Mouse (Mus musculus) stomach, embryonic 14.5 days (tissue): ENCODE measurements around the gene Ctrc. TPM values are rescaled to one million over a fixed set of nuclear protein-coding genes. Genes with fewer than 3 reads are reported as not detected.

Source experiments
- ATAC-seq: fragments of 200-750 bp; cut with Nextera tagmentation; 2 replicates; pipeline ENCODE4 v1.8.0; 2017; ENCODE audit warnings: low read depth, moderate TSS enrichment; ENCODE audit not compliant: insufficient number of reproducible peaks, insufficient read depth, low FRiP score
- H3K27ac ChIP-seq: fragments of 300-500 bp; sonication (generic); 2 replicates; pipeline ENCODE4 v1.5.1; 2014; ENCODE audit warnings: mild to moderate bottlenecking, low read length, moderate library complexity, mixed read lengths
- H3K27me3 ChIP-seq: fragments of 300-500 bp; sonication (generic); 2 replicates; pipeline ENCODE4 v1.6.1; 2014; ENCODE audit warnings: low read length, control low read depth, mixed read lengths; ENCODE audit not compliant: control insufficient read depth, insufficient read depth
- H3K36me3 ChIP-seq: fragments of 300-500 bp; sonication (generic); 2 replicates; pipeline ENCODE4 v1.6.1; 2014; ENCODE audit warnings: mild to moderate bottlenecking, control low read depth, low read length, moderate library complexity, mixed read lengths; ENCODE audit not compliant: control insufficient read depth, insufficient read depth
- H3K4me1 ChIP-seq: fragments of 300-500 bp; sonication (generic); 2 replicates; pipeline ENCODE4 v1.6.1; 2014; ENCODE audit warnings: low read length, control low read depth, mixed read lengths; ENCODE audit not compliant: control insufficient read depth, insufficient read depth
- H3K4me2 ChIP-seq: fragments of 300-500 bp; sonication (generic); replicated peaks from 2 replicates; pipeline ENCODE4 v1.6.1; 2014; ENCODE audit warnings: low read depth, low read length, control low read depth
- H3K4me3 ChIP-seq: fragments of 300-500 bp; sonication (generic); 2 replicates; pipeline ENCODE4 v1.5.1; 2014; ENCODE audit warnings: low read depth, low read length, control low read depth
- H3K9ac ChIP-seq: fragments of 300-500 bp; sonication (generic); replicated peaks from 2 replicates; pipeline ENCODE4 v1.6.1; 2014; ENCODE audit warnings: low read depth, mild to moderate bottlenecking, control low read depth, low read length, moderate library complexity, mixed read lengths
- H3K9me3 ChIP-seq: fragments of 300-500 bp; sonication (generic); 2 replicates; pipeline ENCODE4 v1.6.1; 2016; ENCODE audit warnings: low read depth, low read length, control low read depth; ENCODE audit not compliant: control insufficient read depth
- WGBS: fragments of 180-500 bp; shearing (Covaris S2); extraction: QIAGEN DNeasy Blood & Tissue Kit; methylation state at CpG from one replicate; pipeline ENCODE4 v1.1.7; 2014; 5-methylcytosine and 5-hydroxymethylcytosine counted together
- polyA plus RNA-seq: library from polyadenylated mRNA; unstranded; fragments of >200 nt; fragmentation: Nextera tagmentation; extraction: Ambion mirVana; gene quantifications from 2 replicates; pipeline ENCODE4 v1.2.1, GENCODE M21; 2014

Ctrc gene
- polyA plus RNA-seq, 1 experiment from 2014 or later: not detected

DNA sequence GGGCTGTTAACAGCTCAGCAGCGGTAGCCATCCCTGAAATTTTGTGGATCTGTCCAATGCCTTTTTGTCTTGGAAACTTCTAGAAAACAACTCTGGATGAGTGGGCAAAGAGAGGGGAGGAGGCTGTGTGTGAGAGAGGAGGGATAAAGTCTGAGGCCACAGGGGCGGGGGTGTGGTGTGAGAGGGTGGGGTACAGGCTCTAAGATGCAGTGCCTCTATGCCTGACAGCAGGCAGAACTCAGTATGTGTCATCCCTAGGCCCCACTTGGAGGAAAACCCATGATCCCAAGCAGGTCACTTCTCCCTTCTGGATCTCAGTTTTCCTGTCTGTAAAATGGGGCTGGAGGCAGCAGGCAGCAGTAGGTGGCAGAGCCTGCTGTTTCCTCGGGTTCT is 25.2 kb upstream of the Ctrc start:
- WGBS: 91% methylated on average over 3 of the region's 3 CpGs
- H3K36me3 ChIP-seq: peaks cover 9% of the 10 kb centered on the region; the same call in 1 of the 2 replicates
- H3K9me3 ChIP-seq: no peaks in the 10 kb centered on the region
- H3K27me3 ChIP-seq: no peaks in the 10 kb centered on the region
- 0 out of 2 replicates have a peak overlapping the region, but pooled peaks have one; percentile 1 for H3K4me3 ChIP-seq
- H3K4me2 ChIP-seq: peak overlapping the region; percentile 68; the same call in 1 of the 2 replicates
- H3K27ac ChIP-seq: peak overlapping the region; percentile 59; the same call in 1 of the 2 replicates
- H3K9ac ChIP-seq: no peak overlapping the region
- peaks cover 62% of the 10 kb centered on the region for H3K4me1 ChIP-seq
- no peak for ATAC-seq

DNA sequence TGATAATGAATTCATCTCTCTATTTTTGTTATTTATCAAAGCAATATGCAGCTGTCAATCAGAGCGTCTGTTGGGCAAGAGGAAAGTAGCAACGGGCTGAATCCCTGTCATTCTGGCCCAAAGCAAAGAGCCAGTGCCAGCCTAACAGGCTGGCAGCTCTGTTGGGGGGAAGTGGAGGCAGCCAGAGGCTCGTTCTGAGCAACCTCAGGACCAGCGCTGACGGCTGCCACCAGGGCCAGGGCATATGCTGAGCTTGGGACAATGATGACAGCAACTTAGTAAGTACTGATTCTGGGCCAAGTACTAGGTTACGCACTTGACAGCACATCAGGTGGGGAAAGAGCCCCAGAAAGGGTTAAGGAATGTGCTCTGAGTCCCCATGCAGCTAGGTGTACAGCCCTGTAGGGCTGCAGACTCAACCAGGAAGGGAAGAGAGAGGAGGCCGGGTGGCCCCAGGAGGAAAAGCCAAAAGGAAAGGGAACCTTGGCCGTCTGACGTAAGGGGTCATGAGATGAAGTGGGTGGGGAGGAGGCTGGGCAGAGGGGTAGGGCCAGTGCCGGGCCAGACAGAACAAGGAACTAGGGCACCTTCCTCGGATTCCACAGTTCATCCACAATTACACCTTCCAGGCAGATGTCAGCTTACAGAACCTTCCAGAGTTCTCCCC is 24.6 kb upstream of the Ctrc start:
- Histone ChIP-seq H3K4me3 (no peak overlapping the region), H3K9ac (no peak overlapping the region), H3K27me3 (no peaks in the 10 kb centered on the region), H3K9me3 (no peaks in the 10 kb centered on the region), H3K4me1 (peaks cover 64% of the 10 kb centered on the region), H3K27ac (no peak overlapping the region), H3K36me3 (peaks cover 9% of the 10 kb centered on the region; the same call in 1 of the 2 replicates), H3K4me2 (no peak overlapping the region)
- WGBS: 73% methylated on average over 11 of the region's 11 CpGs
- ATAC-seq: no peak

DNA sequence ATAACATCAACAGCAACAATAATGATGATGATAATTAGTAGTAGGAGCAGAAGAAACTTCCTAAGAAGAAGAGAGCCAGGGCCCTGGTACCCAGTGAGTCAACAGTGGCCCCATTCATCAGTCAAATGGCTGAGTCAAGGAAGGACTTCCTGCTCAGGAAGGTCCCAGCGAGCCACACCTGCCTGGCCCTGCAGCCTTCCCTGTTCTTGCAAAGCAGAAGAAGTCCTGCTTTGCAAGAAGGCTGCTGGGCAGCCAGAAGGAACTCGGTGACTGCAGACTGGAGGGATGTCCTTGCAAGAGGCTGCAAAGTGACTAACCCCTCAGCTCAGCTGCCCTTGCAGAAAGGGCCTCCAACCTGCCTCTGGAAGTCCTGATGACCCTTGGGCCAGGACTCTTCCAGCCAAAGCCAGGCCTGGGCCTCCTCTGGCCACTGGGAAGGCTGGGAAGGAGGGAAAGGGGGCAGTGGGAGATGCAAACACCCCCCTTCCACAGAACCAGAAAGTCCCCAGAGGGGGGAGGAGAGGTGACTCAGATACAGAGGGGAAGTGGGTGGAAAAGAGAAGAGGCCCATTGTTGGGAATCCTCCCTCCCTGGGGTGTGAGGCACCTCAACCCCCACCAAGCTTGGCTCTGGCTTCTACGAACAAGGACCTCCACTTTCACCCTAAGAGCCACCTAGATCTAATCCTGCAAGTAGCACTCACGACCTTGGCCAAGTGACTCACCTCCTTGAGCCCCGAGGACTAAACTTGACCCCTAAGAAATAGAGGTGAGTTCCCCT is 23.5 kb upstream of the Ctrc start:
- H3K27me3 ChIP-seq: no peaks in the 10 kb centered on the region
- ATAC-seq: no peak
- H3K9me3 ChIP-seq: no peaks in the 10 kb centered on the region
- no peak overlapping the region for H3K9ac ChIP-seq
- H3K4me3 ChIP-seq: no peak overlapping the region
- H3K4me1 ChIP-seq: peaks cover 57% of the 10 kb centered on the region
- H3K4me2 ChIP-seq: no peak overlapping the region
- H3K27ac ChIP-seq: peak overlapping the region; percentile 39; the same call in 1 of the 2 replicates
- peaks cover 9% of the 10 kb centered on the region; the same call in 1 of the 2 replicates for H3K36me3 ChIP-seq
- 70% methylated on average over 5 of the region's 5 CpGs for WGBS

DNA sequence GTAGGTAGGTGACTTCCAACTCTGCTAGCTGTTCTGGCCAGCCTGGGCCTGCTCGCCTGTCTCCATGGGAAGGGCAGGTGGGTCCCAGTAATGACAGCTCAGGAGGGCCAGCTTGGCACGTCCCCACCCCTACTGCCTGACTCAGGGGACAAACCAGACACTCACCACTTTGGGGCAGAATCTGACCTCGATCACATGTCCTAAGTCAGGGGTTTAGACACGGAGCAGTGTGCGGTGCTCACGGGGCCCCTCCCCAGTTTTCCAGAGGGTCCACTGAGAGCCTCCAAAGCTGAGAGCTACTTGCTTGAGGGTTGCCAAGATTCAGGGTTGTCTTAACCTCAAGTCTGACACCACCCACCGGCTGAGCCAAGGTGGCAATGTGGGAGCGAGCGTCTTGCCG is 21.9 kb upstream of the Ctrc start:
- no peaks in the 10 kb centered on the region for H3K27me3 ChIP-seq
- H3K9ac ChIP-seq: no peak overlapping the region
- WGBS: 84% methylated on average over 10 of the region's 10 CpGs
- no peak for ATAC-seq
- H3K4me1 ChIP-seq: peaks cover 49% of the 10 kb centered on the region
- no peak overlapping the region for H3K4me2 ChIP-seq
- H3K27ac ChIP-seq: peak overlapping the region; percentile 44; the same call in 1 of the 2 replicates
- H3K4me3 ChIP-seq: no peak overlapping the region
- peaks cover 11% of the 10 kb centered on the region; the same call in 1 of the 2 replicates for H3K36me3 ChIP-seq
- no peaks in the 10 kb centered on the region for H3K9me3 ChIP-seq

DNA sequence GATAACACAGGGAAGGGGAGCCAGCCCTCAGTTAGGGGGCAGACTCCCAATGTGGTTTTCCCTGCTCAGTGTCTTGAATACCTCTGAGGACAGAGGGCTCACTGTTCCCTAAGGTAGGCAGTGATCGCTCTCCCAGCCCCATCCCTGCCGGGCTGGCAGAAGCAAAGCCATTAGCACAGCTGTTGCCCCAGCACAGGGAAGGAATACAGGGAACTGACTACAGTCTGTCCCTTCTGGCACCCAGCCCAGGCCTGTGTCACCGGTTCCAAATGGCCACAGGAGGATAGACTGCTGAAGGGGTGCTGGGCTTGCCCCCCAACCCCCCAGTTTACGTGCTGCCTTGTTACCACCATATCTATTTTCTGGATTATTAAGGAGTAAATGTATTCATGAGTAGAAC is 21.3 kb upstream of the Ctrc start:
- Histone ChIP-seq H3K4me1 (peaks cover 45% of the 10 kb centered on the region), H3K27me3 (no peaks in the 10 kb centered on the region), H3K4me2 (0 out of 2 replicates have a peak overlapping the region, but pooled peaks have one; percentile 18), H3K9me3 (no peaks in the 10 kb centered on the region), H3K4me3 (no peak overlapping the region), H3K9ac (no peak overlapping the region), H3K36me3 (peaks cover 11% of the 10 kb centered on the region; the same call in 1 of the 2 replicates), H3K27ac (peak overlapping the region; percentile 44; the same call in 1 of the 2 replicates)
- no peak; the same call in 1 of the 2 replicates for ATAC-seq
- 23% methylated on average over 4 of the region's 4 CpGs for WGBS

DNA sequence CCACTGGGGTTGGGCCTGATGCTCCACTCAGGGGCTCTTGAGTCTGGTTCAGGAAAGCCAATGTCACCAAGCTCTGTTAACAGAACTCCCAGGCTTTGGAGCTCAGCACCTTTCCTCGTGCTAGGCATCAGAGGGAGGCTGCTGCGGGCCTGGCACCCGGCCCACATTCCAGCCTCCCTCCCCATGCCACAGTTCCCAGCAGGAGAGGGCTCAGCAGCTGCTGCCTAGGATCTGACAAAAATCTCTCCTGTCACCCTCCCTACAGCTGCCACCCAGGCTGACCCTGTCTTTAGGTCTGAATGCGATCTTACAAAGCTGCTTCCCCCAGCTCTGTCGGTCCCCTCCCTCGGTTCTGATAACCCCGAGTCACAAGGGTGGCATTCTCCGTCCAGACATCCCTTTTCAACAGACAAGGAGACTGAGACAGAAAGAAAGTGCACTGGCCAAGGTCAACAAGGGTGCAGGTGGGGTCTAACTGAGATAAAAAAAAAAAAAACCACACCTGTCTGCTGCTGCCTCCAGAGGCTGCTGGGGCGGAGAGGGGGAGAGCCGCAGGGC is 20.9 kb upstream of the Ctrc start:
- Histone ChIP-seq H3K4me3 (no peak overlapping the region), H3K27me3 (no peaks in the 10 kb centered on the region), H3K9me3 (no peaks in the 10 kb centered on the region), H3K36me3 (peaks cover 11% of the 10 kb centered on the region; the same call in 1 of the 2 replicates), H3K27ac (peak overlapping the region; percentile 44; the same call in 1 of the 2 replicates), H3K9ac (no peak overlapping the region), H3K4me2 (0 out of 2 replicates have a peak overlapping the region, but pooled peaks have one; percentile 18), H3K4me1 (peaks cover 41% of the 10 kb centered on the region)
- ATAC-seq: peak; percentile 35; the same call in 1 of the 2 replicates
- WGBS: 28% methylated on average over 10 of the region's 10 CpGs

DNA sequence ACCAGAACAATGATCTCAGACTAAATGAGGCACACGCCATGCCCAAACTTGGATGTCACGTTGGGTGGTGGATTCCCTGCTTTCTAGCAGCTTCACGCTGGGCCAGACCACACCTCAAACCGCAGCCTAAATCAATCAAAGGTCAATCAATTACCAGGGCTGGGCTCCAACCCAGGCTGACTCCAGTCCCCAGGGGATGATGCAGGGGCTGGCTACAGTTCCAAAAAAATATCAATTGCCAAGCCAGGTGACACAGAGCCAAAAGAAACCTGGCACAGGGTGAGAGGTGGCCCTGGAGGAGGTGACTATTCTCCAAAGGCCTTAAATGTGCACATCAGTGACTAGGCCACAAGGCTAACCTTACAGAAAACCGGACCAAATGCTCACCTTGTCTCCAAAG is 19.4 kb upstream of the Ctrc start:
- Histone ChIP-seq H3K4me3 (no peak overlapping the region), H3K4me2 (no peak overlapping the region), H3K4me1 (peaks cover 30% of the 10 kb centered on the region), H3K9ac (no peak overlapping the region), H3K9me3 (no peaks in the 10 kb centered on the region), H3K27me3 (no peaks in the 10 kb centered on the region), H3K27ac (no peak overlapping the region), H3K36me3 (peaks cover 16% of the 10 kb centered on the region)
- ATAC-seq: no peak
- WGBS: 79% methylated on average over 5 of the region's 5 CpGs

DNA sequence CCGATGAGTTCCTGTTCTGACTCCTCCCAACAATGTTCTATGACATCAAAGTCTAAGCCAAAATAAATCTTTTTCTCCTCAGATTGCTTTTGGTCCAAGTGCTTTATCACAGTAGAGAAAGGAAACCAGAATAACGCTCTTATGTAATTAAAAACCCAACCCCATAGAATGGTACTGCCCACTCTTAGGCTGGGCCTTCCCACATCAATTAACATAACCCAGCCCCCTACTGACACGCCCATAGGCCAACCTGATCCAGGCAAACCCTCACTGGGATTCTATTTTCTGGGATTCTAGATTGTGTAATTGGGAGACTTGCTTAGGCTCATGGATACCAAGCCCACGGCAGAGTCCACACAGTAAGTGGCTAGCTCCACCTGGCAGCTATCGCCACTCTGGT is 18.8 kb upstream of the Ctrc start:
- Histone ChIP-seq H3K36me3 (peaks cover 16% of the 10 kb centered on the region), H3K27me3 (no peaks in the 10 kb centered on the region), H3K9ac (no peak overlapping the region), H3K9me3 (no peaks in the 10 kb centered on the region), H3K4me3 (no peak overlapping the region), H3K4me1 (peaks cover 29% of the 10 kb centered on the region), H3K4me2 (no peak overlapping the region), H3K27ac (no peak overlapping the region)
- no peak for ATAC-seq
- 93% methylated on average over 5 of the region's 5 CpGs for WGBS
